Mouse (Mus musculus) myocyte (in vitro differentiated cells): ENCODE data around the gene Trpc3.

Experiments used
- CEBPB ChIP-seq: IDR thresholded peaks from 2 replicates; pipeline ENCODE4 v1.6.1; 2011; ENCODE audit warnings: mild to moderate bottlenecking, moderate library complexity; ENCODE audit not compliant: poor library complexity, insufficient read depth, severe bottlenecking
- E2F4 ChIP-seq: IDR thresholded peaks from one replicate; pipeline ENCODE4 v1.6.1; 2011; ENCODE audit warnings: mild to moderate bottlenecking, control low read depth, moderate library complexity; ENCODE audit not compliant: insufficient read depth
- MAX ChIP-seq: IDR thresholded peaks from one replicate; pipeline ENCODE4 v1.6.1; 2011; ENCODE audit warnings: low read depth, mild to moderate bottlenecking, control low read depth
- MYOD1 ChIP-seq, 3 experiments: IDR thresholded peaks; one replicate each; pipeline ENCODE4 v1.6.1; 2011; ENCODE audit warnings: control low read depth in 2 of 3, low read depth in 2 of 3, mild to moderate bottlenecking in 2 of 3, moderate library complexity in 1 of 3; ENCODE audit not compliant: insufficient read length in 2 of 3, control insufficient read depth in 1 of 3
- POLR2A ChIP-seq: IDR thresholded peaks from one replicate; pipeline ENCODE4 v1.6.1; 2011; ENCODE audit warnings: low read depth, mild to moderate bottlenecking, control low read depth, moderate library complexity; ENCODE audit not compliant: insufficient read length
- USF1 ChIP-seq: IDR thresholded peaks from one replicate; pipeline ENCODE4 v1.6.1; 2011; ENCODE audit warnings: low read depth, mild to moderate bottlenecking, control low read depth, moderate library complexity

GRCm38 (mm10) chr3:36642736-36643135 lies 47.2 kb downstream of the Trpc3 start:
- TF ChIP-seq MYOD1 (IDR thresholded peaks at IDR 0.05; ENCODE audit: control insufficient read depth in 1 of 3, insufficient read length in 2 of 3, low read depth in 2 of 3) (no peak), POLR2A (no peak), MAX (no peak), E2F4 (no peak), CEBPB (no peak), USF1 (no peak)
